Mouse (Mus musculus): ENCODE data around the gene Ap5z1. TPM values are rescaled to one million over a fixed set of nuclear protein-coding genes. Genes with fewer than 3 reads are reported as not detected.

Ap5z1 gene
- total RNA-seq, 2 experiments from 2014 or later, result 24.4 to 31.3 TPM

- TF ChIP-seq CTCF (conservative IDR thresholded peaks at IDR 0.05), result no peak
- Histone ChIP-seq H3K27ac (no peak overlapping the region), H3K4me3 (no peak overlapping the region)
- no peak for DNase-seq (ENCODE audit: low spot score in 2 of 2)
Measured at GRCm38 (mm10) chr5:142512112-142512511, 48.4 kb downstream of the Ap5z1 start.

DNA sequence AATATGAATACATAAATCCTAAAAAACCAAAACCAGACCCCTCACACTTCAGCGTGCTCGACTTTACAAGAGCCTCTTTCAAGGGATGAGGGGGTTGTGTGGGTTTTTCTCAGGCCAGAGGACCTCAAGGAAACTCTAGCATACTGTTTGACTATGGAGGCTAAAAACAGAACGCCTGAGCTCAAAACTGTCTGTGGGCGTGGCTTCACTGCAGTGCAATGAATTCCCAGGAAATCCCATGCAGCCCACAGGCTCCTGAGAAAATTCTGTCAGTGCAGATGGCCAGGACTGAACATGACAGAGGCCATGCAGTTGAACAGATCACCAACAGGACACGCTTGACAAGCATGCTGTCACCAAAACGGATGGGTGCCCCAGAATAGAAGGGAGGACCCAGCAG is 55.2 kb downstream of the Ap5z1 start:
- Histone ChIP-seq H3K27ac (no peak overlapping the region), H3K4me3 (no peak overlapping the region)
- TF ChIP-seq CTCF (conservative IDR thresholded peaks at IDR 0.05), result no peak
- DNase-seq (ENCODE audit: low spot score in 2 of 2), result no peak

DNA sequence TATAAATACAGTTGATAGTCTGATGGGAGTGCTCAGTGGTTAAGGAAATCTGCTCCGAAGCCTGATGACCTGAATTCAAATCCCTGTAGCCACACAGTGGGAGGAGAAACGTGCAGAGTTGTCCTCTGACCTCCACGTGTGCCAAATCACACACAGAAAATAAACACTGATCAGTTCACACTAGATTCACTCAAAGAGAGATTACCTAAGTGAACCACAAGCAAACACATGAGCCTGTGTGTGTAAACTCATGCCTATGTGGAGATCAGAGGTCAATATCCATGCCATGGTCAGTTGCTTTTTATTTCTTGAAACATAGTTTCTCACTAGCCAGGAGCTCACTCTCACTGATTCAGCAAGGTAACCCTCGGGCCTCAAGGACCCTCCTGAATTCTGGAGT is 56.6 kb downstream of the Ap5z1 start:
- H3K27ac ChIP-seq, result no peak overlapping the region
- no peak overlapping the region for H3K4me3 ChIP-seq
- no peak for TF ChIP-seq CTCF (conservative IDR thresholded peaks at IDR 0.05)
- DNase-seq (ENCODE audit: low spot score in 2 of 2), result no peak

GRCm38 (mm10) chr5:142521195-142521866 is 57.6 kb downstream of the Ap5z1 start:
- Histone ChIP-seq H3K4me3 (no peak overlapping the region), H3K27ac (no peak overlapping the region)
- no peak for DNase-seq (ENCODE audit: low spot score in 2 of 2)
- TF ChIP-seq CTCF (conservative IDR thresholded peaks at IDR 0.05), result no peak

DNA sequence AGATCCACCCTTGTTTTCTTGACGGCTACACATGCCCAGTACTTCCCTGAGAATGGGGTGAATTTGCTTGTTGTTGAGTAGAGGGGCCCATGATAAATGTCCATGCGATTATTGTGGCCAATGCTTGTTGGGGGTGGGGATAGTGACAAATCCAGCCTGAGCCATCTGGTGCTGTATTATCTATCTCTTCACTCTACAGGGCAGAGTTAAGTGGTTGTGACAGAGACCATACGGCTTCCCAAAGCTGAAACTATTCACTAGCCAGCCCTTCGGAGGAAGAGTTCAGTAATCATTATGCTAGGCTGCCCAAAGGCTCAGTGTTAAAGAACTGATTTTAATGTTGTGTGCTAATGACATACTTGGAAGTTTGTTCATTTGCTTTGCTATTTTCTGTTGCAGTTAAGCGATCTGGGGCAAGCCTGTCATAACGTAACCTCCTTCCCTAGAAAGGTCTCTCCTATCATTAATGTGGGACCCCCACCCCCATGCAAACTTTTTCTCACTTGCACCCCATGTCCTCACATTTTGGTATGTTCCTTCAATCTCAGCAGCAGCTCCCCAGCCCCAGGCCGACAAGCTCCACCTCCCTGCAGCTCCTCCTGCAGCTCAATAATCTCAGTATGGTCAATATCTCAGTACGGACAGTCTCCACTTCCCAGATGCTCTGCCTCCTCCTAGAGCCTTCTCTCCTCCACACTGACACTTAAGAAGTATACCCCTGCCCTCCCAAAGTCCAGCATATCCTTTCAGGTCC is 61.1 kb downstream of the Ap5z1 start:
- no peak for TF ChIP-seq CTCF (conservative IDR thresholded peaks at IDR 0.05)

More for the DNA sequence above, 61.1 kb downstream of the Ap5z1 start:
- no peak overlapping the region for H3K27ac ChIP-seq
- H3K4me3 ChIP-seq, result no peak overlapping the region
- no peak for DNase-seq (ENCODE audit: low spot score in 2 of 2)

Other genes with a start within 250 kb of the Ap5z1 start
- 10 to 100 TPM; 53.0 to 60.3 TPM for gene Foxk1, start 62.4 kb upstream of the Ap5z1 start, total RNA-seq (2021)
- under 1 TPM; 0.66 to 0.84 TPM for gene Papolb, start 66.1 kb downstream of the Ap5z1 start, total RNA-seq (2021)
- 10 to 100 TPM; 13.4 to 15.7 TPM for gene Radil, start 87.2 kb downstream of the Ap5z1 start, total RNA-seq (2021)
- 100 to 1,000 TPM; 155 to 167 TPM for gene Mmd2, start 144.9 kb downstream of the Ap5z1 start, total RNA-seq (2021)
- 100 to 1,000 TPM in 1 of 2 experiments, 10 to 100 TPM in 1; 99.8 to 102 TPM for gene Wipi2, start 163.8 kb downstream of the Ap5z1 start, total RNA-seq (2021)
- 10 to 100 TPM; 54.0 to 57.7 TPM for gene Slc29a4, start 228.6 kb downstream of the Ap5z1 start, total RNA-seq (2021)